Mouse (Mus musculus) midbrain, embryonic 16.5 days (tissue): ENCODE results near the gene Decr2. TPM values are rescaled to one million over a fixed set of nuclear protein-coding genes. Genes with fewer than 3 reads are reported as not detected.
A peak's percentile ranks its signal among the peaks of the same experiment; 100 is the strongest.
"Not testable (repeated sequence)": the region's sequence is repeated elsewhere in the genome, so short reads cannot be mapped to it uniquely, and the experiment has no call there.

Source experiments
- ATAC-seq: fragments of 200-750 bp; cut with Nextera tagmentation; 2 replicates; pipeline ENCODE4 v1.8.0; 2017; ENCODE audit warnings: moderate TSS enrichment
- H3K27ac ChIP-seq: fragments of 300-500 bp; sonication (generic); 2 replicates; pipeline ENCODE4 v1.5.1; 2014; ENCODE audit warnings: mild to moderate bottlenecking, low read length, mixed read lengths
- H3K27me3 ChIP-seq: fragments of 300-500 bp; sonication (generic); 2 replicates; pipeline ENCODE4 v1.6.1; 2014; ENCODE audit warnings: low read depth, low read length, mixed read lengths; ENCODE audit not compliant: control insufficient read depth, insufficient read depth
- H3K36me3 ChIP-seq: fragments of 300-500 bp; sonication (generic); 2 replicates; pipeline ENCODE4 v1.6.1; 2014; ENCODE audit warnings: mild to moderate bottlenecking, low read length, moderate library complexity, mixed read lengths; ENCODE audit not compliant: control insufficient read depth, insufficient read depth
- H3K4me1 ChIP-seq: fragments of 300-500 bp; sonication (generic); 2 replicates; pipeline ENCODE4 v1.6.1; 2014; ENCODE audit warnings: mild to moderate bottlenecking, low read length, mixed read lengths; ENCODE audit not compliant: control insufficient read depth, insufficient read depth
- H3K4me2 ChIP-seq: fragments of 300-500 bp; sonication (generic); 2 replicates; pipeline ENCODE4 v1.6.1; 2014; ENCODE audit warnings: mild to moderate bottlenecking, low read length, mixed read lengths
- H3K4me3 ChIP-seq: fragments of 300-500 bp; sonication (generic); 2 replicates; pipeline ENCODE4 v1.5.1; 2014; ENCODE audit warnings: low read depth, mild to moderate bottlenecking, low read length, moderate library complexity, mixed read lengths
- H3K9ac ChIP-seq: fragments of 300-500 bp; sonication (generic); 2 replicates; pipeline ENCODE4 v1.6.1; 2014; ENCODE audit warnings: low read depth, low read length, mixed read lengths
- H3K9me3 ChIP-seq: fragments of 300-500 bp; sonication (generic); replicated peaks from 2 replicates; pipeline ENCODE4 v1.6.1; 2014; ENCODE audit warnings: mild to moderate bottlenecking, low read length, mixed read lengths; ENCODE audit not compliant: control insufficient read depth, poor library complexity, severe bottlenecking
- WGBS: fragments of 180-500 bp; shearing (Covaris S2); extraction: QIAGEN DNeasy Blood & Tissue Kit; methylation state at CpG from one replicate; pipeline ENCODE4 v1.1.7; 2014; 5-methylcytosine and 5-hydroxymethylcytosine counted together
- polyA plus RNA-seq: library from polyadenylated mRNA; unstranded; fragments of >200 nt; fragmentation: Nextera tagmentation; extraction: Ambion mirVana; gene quantifications from 2 replicates; pipeline ENCODE4 v1.2.1, GENCODE M21; 2015

Gene Decr2
- polyA plus RNA-seq, 1 experiment from 2014 or later: 41.3 TPM

- WGBS: 67% methylated on average over 7 of the region's 7 CpGs
- not testable (repeated sequence) for H3K36me3 ChIP-seq, H3K4me3 ChIP-seq, ATAC-seq, H3K27ac ChIP-seq, H3K9ac ChIP-seq, H3K4me2 ChIP-seq, H3K4me1 ChIP-seq, H3K9me3 ChIP-seq
- H3K27me3 ChIP-seq: peaks cover 23% of the 10 kb centered on the region
Measured at GRCm38 (mm10) chr17:26114461-26114860, 24.3 kb upstream of the Decr2 start.

- H3K4me2 ChIP-seq: peak overlapping the region; percentile 93
- H3K9me3 ChIP-seq: no peaks in the 10 kb centered on the region
- H3K36me3 ChIP-seq: no peaks in the 10 kb centered on the region
- peak overlapping the region; percentile 85 for H3K9ac ChIP-seq
- H3K4me1 ChIP-seq: peaks cover 3% of the 10 kb centered on the region
- no peak for ATAC-seq
- 12% methylated on average over 8 of the region's 8 CpGs for WGBS
- H3K27ac ChIP-seq: no peak overlapping the region
- H3K4me3 ChIP-seq: peak overlapping the region; percentile 76
- H3K27me3 ChIP-seq: peaks cover 23% of the 10 kb centered on the region
Measured at GRCm38 (mm10) chr17:26114061-26114460, 23.9 kb upstream of the Decr2 start.

- peak within 1 kb of the TSS; percentile 85 for H3K9ac ChIP-seq
- peak within 1 kb of the TSS; percentile 93 for H3K4me2 ChIP-seq
- H3K36me3 ChIP-seq: no peaks in the 10 kb centered on the region
- peaks cover 23% of the 10 kb centered on the region for H3K27me3 ChIP-seq
- no peaks in the 10 kb centered on the region for H3K9me3 ChIP-seq
- peak within 1 kb of the TSS; percentile 76 for H3K4me3 ChIP-seq
- peak; percentile 80 for ATAC-seq
- peaks cover 3% of the 10 kb centered on the region for H3K4me1 ChIP-seq
- WGBS: under 1% methylated on average over 39 of the region's 75 CpGs
- peak within 1 kb of the TSS; percentile 58 for H3K27ac ChIP-seq
Measured at GRCm38 (mm10) chr17:26113181-26113948, 23.2 kb upstream of the Decr2 start, which contains the start of gene Tmem8. Tmem8 (plus strand) TSS chr17:26113299.

- H3K4me2 ChIP-seq: peak overlapping the region; percentile 93
- H3K27me3 ChIP-seq: peaks cover 23% of the 10 kb centered on the region
- H3K9me3 ChIP-seq: no peaks in the 10 kb centered on the region
- WGBS: 15% methylated on average over 14 of the region's 14 CpGs
- H3K9ac ChIP-seq: peak overlapping the region; percentile 85
- peak overlapping the region; percentile 58; the same call in 1 of the 2 replicates for H3K27ac ChIP-seq
- H3K4me1 ChIP-seq: peaks cover 3% of the 10 kb centered on the region
- peak overlapping the region; percentile 76 for H3K4me3 ChIP-seq
- H3K36me3 ChIP-seq: no peaks in the 10 kb centered on the region
- no peak for ATAC-seq
Measured at GRCm38 (mm10) chr17:26112751-26113150, 22.6 kb upstream of the Decr2 start.

GRCm38 (mm10) chr17:26111722-26112121 is 21.6 kb upstream of the Decr2 start:
- Histone ChIP-seq H3K4me2 (no peak overlapping the region), H3K4me3 (no peak overlapping the region), H3K27me3 (peaks cover 23% of the 10 kb centered on the region), H3K9ac (no peak overlapping the region), H3K9me3 (no peaks in the 10 kb centered on the region), H3K4me1 (peaks cover 3% of the 10 kb centered on the region), H3K27ac (no peak overlapping the region), H3K36me3 (no peaks in the 10 kb centered on the region)
- no peak for ATAC-seq
- WGBS: 17% methylated on average over 4 of the region's 4 CpGs

GRCm38 (mm10) chr17:26111024-26111423 is 20.9 kb upstream of the Decr2 start:
- ATAC-seq: no peak
- Histone ChIP-seq H3K4me3 (no peak overlapping the region), H3K9me3 (no peaks in the 10 kb centered on the region), H3K4me1 (peaks cover 3% of the 10 kb centered on the region), H3K27me3 (peaks cover 23% of the 10 kb centered on the region), H3K36me3 (no peaks in the 10 kb centered on the region), H3K4me2 (no peak overlapping the region), H3K27ac (no peak overlapping the region), H3K9ac (no peak overlapping the region)
- WGBS: 7% methylated on average over 4 of the region's 4 CpGs

GRCm38 (mm10) chr17:26110156-26110555 is 20.0 kb upstream of the Decr2 start:
- H3K4me2 ChIP-seq: no peak overlapping the region
- H3K4me1 ChIP-seq: peaks cover 3% of the 10 kb centered on the region
- H3K4me3 ChIP-seq: no peak overlapping the region
- H3K27ac ChIP-seq: no peak overlapping the region
- no peaks in the 10 kb centered on the region for H3K9me3 ChIP-seq
- 13% methylated on average over 4 of the region's 4 CpGs for WGBS
- no peak overlapping the region for H3K9ac ChIP-seq
- H3K27me3 ChIP-seq: peaks cover 15% of the 10 kb centered on the region
- H3K36me3 ChIP-seq: no peaks in the 10 kb centered on the region
- ATAC-seq: no peak

- H3K9ac ChIP-seq: no peak overlapping the region
- no peaks in the 10 kb centered on the region for H3K9me3 ChIP-seq
- no peak for ATAC-seq
- WGBS: 77% methylated on average over 4 of the region's 4 CpGs
- H3K4me1 ChIP-seq: no peaks in the 10 kb centered on the region
- no peak overlapping the region for H3K4me2 ChIP-seq
- no peak overlapping the region for H3K4me3 ChIP-seq
- H3K27me3 ChIP-seq: peaks cover under 1% of the 10 kb centered on the region; the same call in 1 of the 2 replicates
- no peaks in the 10 kb centered on the region for H3K36me3 ChIP-seq
- no peak overlapping the region for H3K27ac ChIP-seq
Measured at GRCm38 (mm10) chr17:26105619-26106018, 15.5 kb upstream of the Decr2 start.

GRCm38 (mm10) chr17:26101478-26101877 is 11.3 kb upstream of the Decr2 start:
- H3K4me3 ChIP-seq: no peak overlapping the region
- H3K27me3 ChIP-seq: no peaks in the 10 kb centered on the region
- no peak overlapping the region for H3K9ac ChIP-seq
- 66% methylated on average over 2 of the region's 4 CpGs for whole genome bisulfite sequencing
- no peaks in the 10 kb centered on the region for H3K4me1 ChIP-seq
- H3K36me3 ChIP-seq: no peaks in the 10 kb centered on the region
- H3K27ac ChIP-seq: no peak overlapping the region
- no peak for ATAC-seq
- H3K4me2 ChIP-seq: no peak overlapping the region
- no peaks in the 10 kb centered on the region for H3K9me3 ChIP-seq
